11 mouse cellular contexts compared by ENCODE assay signal in genomic region chr12:16222836-16223450, GRCm38 (mm10).
DNase-seq lines count a peak whose midpoint lies in the region; ATAC-seq and TF ChIP-seq lines count a peak whose summit lies in the region.
"Had no signal": no experiment of that assay in that cellular context is flagged by ENCODE, and none has a peak within 500 bp of the region (broad histone marks: within the 10 kb centered on the region; RNA-seq: fewer than 3 reads in every experiment).

No protein-coding gene starts in this region.

- H3K9me3 ChIP-seq in forebrain, embryonic 14.5 days (replicated peaks; ENCODE audit: control insufficient read depth, low read length), result no peaks in the 10 kb centered on the region
- H3K9me3 ChIP-seq in forebrain, embryonic 10.5 days, result no peaks in the 10 kb centered on the region
- H3K9me3 ChIP-seq in heart, embryonic 13.5 days, result no peaks in the 10 kb centered on the region

- no peak for TF ChIP-seq POLR2A in brain, embryonic 14.5 days (IDR thresholded peaks at IDR 0.05; ENCODE audit: borderline replicate concordance, extremely low read depth, insufficient read depth, insufficient read length, poor library complexity, severe bottlenecking)

- peak; percentile 84 for DNase-seq in forebrain, embryonic 14.5 days (ENCODE audit: low spot score)
- no peak for DNase-seq in forebrain, embryonic 10.5 days (ENCODE audit: extremely low spot score, low spot score)
- DNase-seq in layer of hippocampus, adult 11-12 months (ENCODE audit: low spot score), result peak; percentile 9
- DNase-seq in layer of hippocampus, postnatal 36 days, result no peak
- DNase-seq in brain, embryonic 14.5 days (ENCODE audit: low read depth), result peak; percentile 91
- no peak for DNase-seq in embryo, embryonic 10 days (ENCODE audit: low spot score)
- DNase-seq in lung, postnatal 4 days, result no peak
- DNase-seq: lung, postnatal 36 days; thymus, adult 18-20 months had no signal

- H3K4me3 ChIP-seq in forebrain, embryonic 14.5 days (ENCODE audit: low read depth, low read length), result no peak overlapping the region
- H3K4me3 ChIP-seq in forebrain, embryonic 10.5 days, result no peak overlapping the region
- H3K4me3 ChIP-seq in heart, embryonic 13.5 days, result no peak overlapping the region

- TF ChIP-seq CTCF in brain, embryonic 14.5 days (IDR thresholded peaks at IDR 0.05; ENCODE audit: borderline replicate concordance, extremely low read depth, insufficient read depth, insufficient read length), result no peak

- 0 out of 2 replicates have a peak, but pooled peaks cover 2% of the 10 kb centered on the region for H3K4me1 ChIP-seq in forebrain, embryonic 14.5 days (ENCODE audit: control insufficient read depth, insufficient read depth, low read length)
- H3K4me1 ChIP-seq in forebrain, embryonic 10.5 days, result peaks cover 4% of the 10 kb centered on the region; the same call in 1 of the 2 replicates
- peaks cover 26% of the 10 kb centered on the region for H3K4me1 ChIP-seq in heart, embryonic 13.5 days

- no peak overlapping the region for H3K4me2 ChIP-seq in forebrain, embryonic 14.5 days (ENCODE audit: low read length)
- H3K4me2 ChIP-seq in heart, embryonic 13.5 days, result peak overlapping the region; percentile 1; the same call in 1 of the 2 replicates

- WGBS in forebrain, embryonic 14.5 days, result 23% methylated on average over 9 of the region's 9 CpGs
- WGBS in forebrain, embryonic 10.5 days, result 77% methylated on average over 9 of the region's 9 CpGs
- WGBS in heart, embryonic 13.5 days, result 53% methylated on average over 9 of the region's 9 CpGs

- H3K36me3 ChIP-seq in forebrain, embryonic 14.5 days (ENCODE audit: control insufficient read depth, insufficient read depth, low read length), result no peaks in the 10 kb centered on the region
- no peaks in the 10 kb centered on the region for H3K36me3 ChIP-seq in forebrain, embryonic 10.5 days (replicated peaks)
- H3K36me3 ChIP-seq in heart, embryonic 13.5 days, result no peaks in the 10 kb centered on the region

- ATAC-seq in forebrain, embryonic 14.5 days, result peak; percentile 81
- ATAC-seq in heart, embryonic 13.5 days (ENCODE audit: extremely low read depth, insufficient number of reproducible peaks, low FRiP score, low TSS enrichment), result no peak
- ATAC-seq: inflammation-experienced regulatory T-cells, adult 6 months had no signal

- no peak overlapping the region for H3K27ac ChIP-seq in forebrain, embryonic 14.5 days (ENCODE audit: low read depth, low read length)
- no peak overlapping the region for H3K27ac ChIP-seq in forebrain, embryonic 10.5 days
- 0 out of 2 replicates have a peak overlapping the region, but pooled peaks have one; percentile 28 for H3K27ac ChIP-seq in heart, embryonic 13.5 days (replicated peaks)

- no peaks in the 10 kb centered on the region for H3K27me3 ChIP-seq in forebrain, embryonic 14.5 days (replicated peaks; ENCODE audit: control insufficient read depth, insufficient read depth, low read length)
- H3K27me3 ChIP-seq in forebrain, embryonic 10.5 days (ENCODE audit: poor library complexity, severe bottlenecking), result no peaks in the 10 kb centered on the region
- H3K27me3 ChIP-seq in heart, embryonic 13.5 days (replicated peaks), result no peaks in the 10 kb centered on the region

- no peak overlapping the region for H3K9ac ChIP-seq in forebrain, embryonic 14.5 days (ENCODE audit: low read length)
- H3K9ac ChIP-seq in heart, embryonic 13.5 days, result no peak overlapping the region

Comparison
In these comparisons a context has a peak if more than half of its experiments do, and no peak if none do; other contexts are left out.
1. DNase-seq: peak in forebrain, embryonic 14.5 days (single experiment), layer of hippocampus, adult 11-12 months (single experiment) and brain, embryonic 14.5 days (single experiment); none in forebrain, embryonic 10.5 days (single experiment), layer of hippocampus, postnatal 36 days (0 of 2), embryo, embryonic 10 days (single experiment) and lung, postnatal 4 days (0 of 2).